Mouse (Mus musculus) erythroblast, embryonic 14.5 days (primary cell): Measurements from ENCODE around the gene Vps11. TPM values are rescaled to one million over a fixed set of nuclear protein-coding genes. Genes with fewer than 3 reads are reported as not detected.
A peak's percentile ranks its signal among the peaks of the same experiment; 100 is the strongest.
"Not testable (repeated sequence)": the region's sequence is repeated elsewhere in the genome, so short reads cannot be mapped to it uniquely, and the experiment has no call there.

Experiments
- H3K27me3 ChIP-seq: 2 replicates; pipeline ENCODE4 v1.6.1; 2012; ENCODE audit warnings: inconsistent platforms; ENCODE audit not compliant: control insufficient read depth
- H3K36me3 ChIP-seq: 2 replicates; pipeline ENCODE4 v1.6.1; 2012; ENCODE audit warnings: mild to moderate bottlenecking, inconsistent platforms; ENCODE audit not compliant: control insufficient read depth
- H3K4me1 ChIP-seq: 2 replicates; pipeline ENCODE4 v1.6.1; 2012; ENCODE audit warnings: inconsistent platforms; ENCODE audit not compliant: control insufficient read depth
- H3K4me3 ChIP-seq: replicated peaks from 2 replicates; pipeline ENCODE3; 2012; ENCODE audit warnings: moderate library complexity, mild to moderate bottlenecking, inconsistent platforms
- H3K9me3 ChIP-seq: 2 replicates; pipeline ENCODE4 v1.6.1; 2012; ENCODE audit warnings: low read length, inconsistent platforms, mixed read lengths; ENCODE audit not compliant: control insufficient read depth
- GATA1 ChIP-seq: IDR thresholded peaks from 2 replicates; pipeline ENCODE4 v1.6.1; 2012; ENCODE audit warnings: low read length, inconsistent platforms, mixed read lengths
- TAL1 ChIP-seq: IDR thresholded peaks from 3 replicates; pipeline ENCODE4 v1.6.1; 2012; ENCODE audit warnings: low read length, inconsistent platforms, mixed read lengths
- polyA plus RNA-seq: library from polyadenylated mRNA; stranded (reverse); fragments of >175 nt; gene quantifications from 2 replicates; pipeline ENCODE4 v1.2.3, GENCODE M21; 2012

The Vps11 gene
- polyA plus RNA-seq, 1 experiment = 1.4 TPM

GRCm38 (mm10) chr9:44342173-44342572, 19.3 kb downstream of the Vps11 start:
- TF ChIP-seq TAL1 (peak; percentile 97), GATA1 (peak; percentile 86)
- Histone ChIP-seq H3K27me3 (no peaks in the 10 kb centered on the region), H3K4me3 (peak overlapping the region; percentile 70), H3K9me3 (no peaks in the 10 kb centered on the region; the same call in 1 of the 2 replicates), H3K36me3 (peaks cover 86% of the 10 kb centered on the region), H3K4me1 (peaks cover 55% of the 10 kb centered on the region)

GRCm38 (mm10) chr9:44341487-44341886, 20.0 kb downstream of the Vps11 start:
- no peaks in the 10 kb centered on the region; the same call in 1 of the 2 replicates for H3K9me3 ChIP-seq
- H3K36me3 ChIP-seq = peaks cover 86% of the 10 kb centered on the region
- H3K4me1 ChIP-seq = peaks cover 61% of the 10 kb centered on the region
- peak overlapping the region; percentile 70 for H3K4me3 ChIP-seq
- TF ChIP-seq TAL1 (no peak), GATA1 (no peak)
- H3K27me3 ChIP-seq = no peaks in the 10 kb centered on the region

GRCm38 (mm10) chr9:44338574-44338973, 22.9 kb downstream of the Vps11 start:
- Histone ChIP-seq H3K36me3 (peaks cover 92% of the 10 kb centered on the region), H3K9me3 (peaks cover 3% of the 10 kb centered on the region), H3K4me1 (peaks cover 47% of the 10 kb centered on the region), H3K4me3 (peak overlapping the region; percentile 70), H3K27me3 (no peaks in the 10 kb centered on the region)
- TF ChIP-seq TAL1 = no peak
- TF ChIP-seq GATA1 = no peak

- Histone ChIP-seq H3K4me3 (peak overlapping the region; percentile 70), H3K4me1 (peaks cover 51% of the 10 kb centered on the region), H3K9me3 (peaks cover 3% of the 10 kb centered on the region), H3K27me3 (no peaks in the 10 kb centered on the region), H3K36me3 (peaks cover 96% of the 10 kb centered on the region)
- no peak for TF ChIP-seq GATA1
- no peak for TF ChIP-seq TAL1
Observed at GRCm38 (mm10) chr9:44337436-44338169, 23.9 kb downstream of the Vps11 start.

GRCm38 (mm10) chr9:44336964-44337363, 24.5 kb downstream of the Vps11 start:
- H3K36me3 ChIP-seq = peaks cover 96% of the 10 kb centered on the region
- TF ChIP-seq GATA1 (no peak), TAL1 (no peak)
- H3K27me3 ChIP-seq = no peaks in the 10 kb centered on the region
- peak overlapping the region; percentile 70 for H3K4me3 ChIP-seq
- H3K4me1 ChIP-seq = peaks cover 51% of the 10 kb centered on the region
- peaks cover 3% of the 10 kb centered on the region for H3K9me3 ChIP-seq

GRCm38 (mm10) chr9:44336513-44336912, 25.0 kb downstream of the Vps11 start:
- H3K4me3 ChIP-seq = peak overlapping the region; percentile 70
- peaks cover 96% of the 10 kb centered on the region for H3K36me3 ChIP-seq
- not testable (repeated sequence) for H3K9me3 ChIP-seq, H3K27me3 ChIP-seq
- H3K4me1 ChIP-seq = peaks cover 55% of the 10 kb centered on the region

- no peak for TF ChIP-seq GATA1
- TF ChIP-seq TAL1 = no peak
- Histone ChIP-seq H3K27me3 (no peaks in the 10 kb centered on the region), H3K9me3 (peaks cover 3% of the 10 kb centered on the region), H3K4me1 (peaks cover 56% of the 10 kb centered on the region), H3K4me3 (peak overlapping the region; percentile 70), H3K36me3 (peaks cover 96% of the 10 kb centered on the region)
Observed at GRCm38 (mm10) chr9:44336093-44336406, 25.4 kb downstream of the Vps11 start.

GRCm38 (mm10) chr9:44335331-44336092, 26.0 kb downstream of the Vps11 start:
- Histone ChIP-seq H3K4me3 (peak overlapping the region; percentile 70), H3K9me3 (peaks cover 3% of the 10 kb centered on the region; the same call in 1 of the 2 replicates), H3K36me3 (peaks cover 96% of the 10 kb centered on the region), H3K27me3 (no peaks in the 10 kb centered on the region), H3K4me1 (peaks cover 60% of the 10 kb centered on the region)
- TF ChIP-seq TAL1 (no peak), GATA1 (no peak)

GRCm38 (mm10) chr9:44334396-44335330, 26.8 kb downstream of the Vps11 start, which contains the start of gene H2afx:
H2afx (plus strand) TSS chr9:44334694.
- peak within 1 kb of the TSS; percentile 70 for H3K4me3 ChIP-seq
- H3K27me3 ChIP-seq = no peaks in the 10 kb centered on the region
- H3K9me3 ChIP-seq = peaks cover 3% of the 10 kb centered on the region; the same call in 1 of the 2 replicates
- H3K36me3 ChIP-seq = peaks cover 96% of the 10 kb centered on the region
- H3K4me1 ChIP-seq = peaks cover 55% of the 10 kb centered on the region
- TF ChIP-seq GATA1 (no peak), TAL1 (no peak)
